Mouse (Mus musculus) common myeloid progenitor, adult 5-6 weeks (primary cell): ENCODE measurements around the gene Ddx50. TPM values are rescaled to one million over a fixed set of nuclear protein-coding genes. Genes with fewer than 3 reads are reported as not detected.

Experiments used
- total RNA-seq: library from RNA; stranded (forward); fragments of 200-1000, 187-1606 nt; gene quantifications from 2 replicates; pipeline ENCODE4 v1.2.3, GENCODE M21; 2017

The Ddx50 gene
- total RNA-seq, 1 experiment from 2014 or later: 111 TPM

Other genes with a start within 250 kb of the Ddx50 start
- gene Hkdc1, start 228.7 kb downstream of the Ddx50 start, total RNA-seq: not detected in 2 replicates
- gene 4930507D05Rik, start 201.7 kb downstream of the Ddx50 start, total RNA-seq: 0.19 and 1.0 TPM in 2 replicates
- 44.9 and 61.6 TPM in 2 replicates for gene Supv3l1, start 201.5 kb downstream of the Ddx50 start, total RNA-seq
- gene Vps26a, start 164.4 kb downstream of the Ddx50 start, total RNA-seq: 76.1 and 81.7 TPM in 2 replicates
- 1,072 and 1,492 TPM in 2 replicates for gene Srgn, start 123.8 kb downstream of the Ddx50 start, total RNA-seq
- gene Kif1bp, start 72.8 kb downstream of the Ddx50 start, total RNA-seq: 13.7 and 19.9 TPM in 2 replicates
- 280 and 283 TPM in 2 replicates for gene Ddx21, start 48.9 kb downstream of the Ddx50 start, total RNA-seq
- 0.39 and 0.73 TPM in 2 replicates for gene Stox1, start 74.9 kb upstream of the Ddx50 start, total RNA-seq
- gene Ccar1, start 141.1 kb upstream of the Ddx50 start, total RNA-seq: 135 and 141 TPM in 2 replicates